Mouse (Mus musculus): Measurements from ENCODE around the gene Vapa. TPM values are rescaled to one million over a fixed set of nuclear protein-coding genes. Genes with fewer than 3 reads are reported as not detected.

The Vapa gene
- polyA plus RNA-seq, 1 experiment from 2014 or later, result 218 TPM

DNA sequence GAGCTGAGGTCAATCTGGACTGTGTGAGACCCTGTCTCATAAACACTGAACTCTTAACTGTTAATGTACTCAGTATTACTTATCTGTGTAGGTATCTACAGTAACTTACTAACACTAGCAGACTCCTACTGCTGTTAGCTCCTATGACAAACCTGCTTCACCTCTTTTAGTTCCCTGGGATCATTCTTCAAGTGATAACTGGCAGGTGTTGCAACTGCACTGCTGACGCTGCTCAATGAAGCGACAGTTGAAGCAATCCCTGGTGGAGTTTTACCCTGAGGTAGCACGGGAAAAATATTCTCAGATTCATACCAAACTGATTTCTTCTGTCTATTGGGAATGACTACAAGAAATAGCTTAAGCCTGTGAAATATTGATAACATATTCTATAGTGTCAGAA is 26.5 kb downstream of the Vapa start:
- no peak for DNase-seq (ENCODE audit: low spot score)
- TF ChIP-seq CTCF (IDR thresholded peaks at IDR 0.05; ENCODE audit: low read depth), result no peak
- Histone ChIP-seq H3K36me3 (ENCODE audit: insufficient read depth, low read length) (peaks cover 12% of the 10 kb centered on the region; the same call in 1 of the 2 replicates), H3K27me3 (ENCODE audit: insufficient read depth, low read length) (no peaks in the 10 kb centered on the region), H3K4me3 (replicated peaks; ENCODE audit: low read depth, low read length) (no peak overlapping the region), H3K4me1 (replicated peaks; ENCODE audit: insufficient read depth, low read length) (no peaks in the 10 kb centered on the region), H3K9me3 (replicated peaks; ENCODE audit: low read length) (no peaks in the 10 kb centered on the region), H3K27ac (no peak overlapping the region), H3K4me2 (ENCODE audit: low read length) (no peak overlapping the region), H3K9ac (ENCODE audit: low read depth, low read length) (no peak overlapping the region)
- ATAC-seq (replicated peaks; ENCODE audit: low FRiP score, low read depth), result no peak
- WGBS, result 91% methylated on average over 3 of the region's 3 CpGs

DNA sequence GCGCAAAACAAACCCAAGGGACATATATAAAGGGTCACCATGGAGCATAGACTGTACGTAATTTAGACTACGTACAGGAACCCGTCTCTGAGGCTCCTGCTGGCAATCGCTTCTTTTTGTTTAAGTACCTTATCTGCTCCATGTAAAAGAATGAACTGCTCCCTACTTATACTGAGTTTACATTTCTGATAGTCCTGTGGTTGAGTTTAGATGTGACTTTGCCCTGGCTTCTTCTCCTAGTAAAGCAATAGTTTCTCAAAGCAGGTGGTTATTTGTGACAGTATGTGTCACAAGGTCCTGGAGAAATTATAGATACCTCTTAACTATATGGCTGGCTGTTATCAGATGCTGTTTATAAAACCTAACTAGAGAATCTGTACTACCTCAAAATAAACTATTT is 31.9 kb downstream of the Vapa start:
- H3K9me3 ChIP-seq (replicated peaks; ENCODE audit: low read length), result no peaks in the 10 kb centered on the region
- no peak overlapping the region for H3K27ac ChIP-seq
- ATAC-seq (replicated peaks; ENCODE audit: low FRiP score, low read depth), result no peak
- 91% methylated on average over 5 of the region's 5 CpGs for WGBS
- H3K36me3 ChIP-seq (ENCODE audit: insufficient read depth, low read length), result peaks cover 13% of the 10 kb centered on the region; the same call in 1 of the 2 replicates
- no peak for TF ChIP-seq CTCF (IDR thresholded peaks at IDR 0.05; ENCODE audit: low read depth)
- no peaks in the 10 kb centered on the region for H3K4me1 ChIP-seq (replicated peaks; ENCODE audit: insufficient read depth, low read length)
- no peak for DNase-seq (ENCODE audit: low spot score)
- H3K9ac ChIP-seq (ENCODE audit: low read depth, low read length), result no peak overlapping the region
- H3K27me3 ChIP-seq (ENCODE audit: insufficient read depth, low read length), result no peaks in the 10 kb centered on the region
- H3K4me2 ChIP-seq (ENCODE audit: low read length), result no peak overlapping the region
- no peak overlapping the region for H3K4me3 ChIP-seq (replicated peaks; ENCODE audit: low read depth, low read length)

- H3K9ac ChIP-seq (ENCODE audit: low read depth, low read length), result no peak overlapping the region
- no peaks in the 10 kb centered on the region for H3K27me3 ChIP-seq (ENCODE audit: insufficient read depth, low read length)
- H3K9me3 ChIP-seq (replicated peaks; ENCODE audit: low read length), result no peaks in the 10 kb centered on the region
- H3K4me2 ChIP-seq (ENCODE audit: low read length), result no peak overlapping the region
- no peaks in the 10 kb centered on the region for H3K4me1 ChIP-seq (replicated peaks; ENCODE audit: insufficient read depth, low read length)
- peaks cover 13% of the 10 kb centered on the region; the same call in 1 of the 2 replicates for H3K36me3 ChIP-seq (ENCODE audit: insufficient read depth, low read length)
- WGBS, result 90% methylated on average over 7 of the region's 7 CpGs
- H3K4me3 ChIP-seq (replicated peaks; ENCODE audit: low read depth, low read length), result no peak overlapping the region
- no peak for TF ChIP-seq CTCF (IDR thresholded peaks at IDR 0.05; ENCODE audit: low read depth)
- ATAC-seq (replicated peaks; ENCODE audit: low FRiP score, low read depth) (no peak), DNase-seq (ENCODE audit: low spot score) (no peak)
- H3K27ac ChIP-seq, result no peak overlapping the region
Observed at GRCm38 (mm10) chr17:65579766-65580165, 33.6 kb downstream of the Vapa start.

DNA sequence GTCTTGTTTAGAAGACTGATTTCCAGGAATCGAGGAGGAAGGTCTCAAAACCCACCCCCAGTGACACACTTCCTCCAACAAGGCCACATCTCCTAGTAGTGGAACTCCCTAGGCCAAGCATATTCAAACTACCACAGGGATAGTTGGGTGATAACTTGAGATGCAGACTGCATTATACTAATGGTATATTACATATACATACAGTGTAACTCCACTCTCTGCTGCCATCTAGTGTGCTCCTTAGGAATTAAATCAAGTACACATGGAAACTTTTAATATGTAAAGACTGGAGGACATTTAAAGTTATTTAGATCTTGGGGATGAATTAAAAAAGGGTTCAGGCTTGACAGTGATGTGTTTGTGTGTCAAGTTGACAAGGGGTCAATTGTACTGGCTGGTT is 38.0 kb downstream of the Vapa start:
- 0 out of 2 replicates have a peak, but pooled peaks cover 5% of the 10 kb centered on the region for H3K36me3 ChIP-seq (ENCODE audit: insufficient read depth, low read length)
- TF ChIP-seq CTCF (IDR thresholded peaks at IDR 0.05; ENCODE audit: low read depth), result peak; percentile 69
- no peaks in the 10 kb centered on the region for H3K4me1 ChIP-seq (replicated peaks; ENCODE audit: insufficient read depth, low read length)
- no peak overlapping the region for H3K27ac ChIP-seq
- no peak overlapping the region for H3K4me3 ChIP-seq (replicated peaks; ENCODE audit: low read depth, low read length)
- 88% methylated on average over 1 of the region's 1 CpGs for WGBS
- peak; percentile 54 for DNase-seq (ENCODE audit: low spot score)
- ATAC-seq (replicated peaks; ENCODE audit: low FRiP score, low read depth), result no peak; the same call in 1 of the 2 replicates
- no peak overlapping the region for H3K4me2 ChIP-seq (ENCODE audit: low read length)
- H3K9ac ChIP-seq (ENCODE audit: low read depth, low read length), result no peak overlapping the region
- H3K9me3 ChIP-seq (replicated peaks; ENCODE audit: low read length), result no peaks in the 10 kb centered on the region
- H3K27me3 ChIP-seq (ENCODE audit: insufficient read depth, low read length), result no peaks in the 10 kb centered on the region

DNA sequence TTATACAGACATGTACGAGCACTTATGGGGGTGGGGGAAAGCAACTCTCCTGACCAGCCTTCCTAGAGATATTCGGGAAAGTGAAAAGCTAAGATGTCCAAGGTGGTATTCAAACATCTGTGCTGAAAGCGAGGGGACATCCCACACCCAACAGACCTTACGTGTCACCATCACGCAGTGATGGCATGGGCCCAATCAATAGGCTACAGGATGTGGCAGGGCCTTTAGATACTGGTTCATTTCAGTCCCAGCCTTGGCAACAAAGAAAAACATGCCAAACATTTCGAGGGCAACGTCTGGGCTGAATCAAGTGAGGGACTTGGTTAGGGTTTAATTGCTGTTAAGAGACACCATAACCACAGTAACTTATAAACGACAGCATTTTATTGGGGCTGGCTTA is 38.5 kb downstream of the Vapa start:
- H3K4me1 ChIP-seq (replicated peaks; ENCODE audit: insufficient read depth, low read length), result no peaks in the 10 kb centered on the region
- no peak for TF ChIP-seq CTCF (IDR thresholded peaks at IDR 0.05; ENCODE audit: low read depth)
- no peak overlapping the region for H3K4me2 ChIP-seq (ENCODE audit: low read length)
- ATAC-seq (replicated peaks; ENCODE audit: low FRiP score, low read depth) (no peak), DNase-seq (ENCODE audit: low spot score) (no peak)
- 0 out of 2 replicates have a peak, but pooled peaks cover 3% of the 10 kb centered on the region for H3K36me3 ChIP-seq (ENCODE audit: insufficient read depth, low read length)
- no peak overlapping the region for H3K27ac ChIP-seq
- no peaks in the 10 kb centered on the region for H3K9me3 ChIP-seq (replicated peaks; ENCODE audit: low read length)
- H3K4me3 ChIP-seq (replicated peaks; ENCODE audit: low read depth, low read length), result no peak overlapping the region
- H3K9ac ChIP-seq (ENCODE audit: low read depth, low read length), result no peak overlapping the region
- no peaks in the 10 kb centered on the region for H3K27me3 ChIP-seq (ENCODE audit: insufficient read depth, low read length)
- WGBS, result 70% methylated on average over 8 of the region's 8 CpGs

GRCm38 (mm10) chr17:65571866-65572265 is 41.5 kb downstream of the Vapa start:
- H3K27ac ChIP-seq, result no peak overlapping the region
- DNase-seq (ENCODE audit: low spot score) (no peak), ATAC-seq (replicated peaks; ENCODE audit: low FRiP score, low read depth) (no peak)
- H3K27me3 ChIP-seq (ENCODE audit: insufficient read depth, low read length), result no peaks in the 10 kb centered on the region
- H3K36me3 ChIP-seq (ENCODE audit: insufficient read depth, low read length), result no peaks in the 10 kb centered on the region
- no peak overlapping the region for H3K4me3 ChIP-seq (replicated peaks; ENCODE audit: low read depth, low read length)
- no peak overlapping the region for H3K4me2 ChIP-seq (ENCODE audit: low read length)
- 82% methylated on average over 9 of the region's 9 CpGs for WGBS
- H3K9ac ChIP-seq (ENCODE audit: low read depth, low read length), result no peak overlapping the region
- no peaks in the 10 kb centered on the region for H3K9me3 ChIP-seq (replicated peaks; ENCODE audit: low read length)
- no peaks in the 10 kb centered on the region for H3K4me1 ChIP-seq (replicated peaks; ENCODE audit: insufficient read depth, low read length)
- no peak for TF ChIP-seq CTCF (IDR thresholded peaks at IDR 0.05; ENCODE audit: low read depth)

GRCm38 (mm10) chr17:65571466-65571865 is 41.9 kb downstream of the Vapa start:
- no peaks in the 10 kb centered on the region for H3K4me1 ChIP-seq (replicated peaks; ENCODE audit: insufficient read depth, low read length)
- DNase-seq (ENCODE audit: low spot score) (no peak), ATAC-seq (replicated peaks; ENCODE audit: low FRiP score, low read depth) (no peak)
- H3K4me2 ChIP-seq (ENCODE audit: low read length), result no peak overlapping the region
- no peak overlapping the region for H3K4me3 ChIP-seq (replicated peaks; ENCODE audit: low read depth, low read length)
- H3K36me3 ChIP-seq (ENCODE audit: insufficient read depth, low read length), result no peaks in the 10 kb centered on the region
- no peaks in the 10 kb centered on the region for H3K27me3 ChIP-seq (ENCODE audit: insufficient read depth, low read length)
- 83% methylated on average over 8 of the region's 8 CpGs for WGBS
- no peak overlapping the region for H3K27ac ChIP-seq
- no peak overlapping the region for H3K9ac ChIP-seq (ENCODE audit: low read depth, low read length)
- TF ChIP-seq CTCF (IDR thresholded peaks at IDR 0.05; ENCODE audit: low read depth), result no peak
- H3K9me3 ChIP-seq (replicated peaks; ENCODE audit: low read length), result no peaks in the 10 kb centered on the region
